Mouse (Mus musculus) CD4-positive helper T cell, adult 2 months (primary cell): ENCODE data around the gene Nccrp1.
"Not testable (repeated sequence)": the region's sequence is repeated elsewhere in the genome, so short reads cannot be mapped to it uniquely, and the experiment has no call there.

Source experiments
- DNase-seq: peaks from one replicate; pipeline ENCODE4 v3.0.0-alpha.2; 2012; ENCODE audit warnings: low read depth, missing footprints, low spot score

The Nccrp1 gene

GRCm38 (mm10) chr7:28570291-28570981 lies 23.4 kb upstream of the Nccrp1 start:
- DNase-seq: no peak

GRCm38 (mm10) chr7:28568253-28568652 lies 21.2 kb upstream of the Nccrp1 start:
- peak; percentile 70 for DNase-seq

- no peak for DNase-seq
Measured at GRCm38 (mm10) chr7:28567539-28567938, 20.5 kb upstream of the Nccrp1 start.

- DNase-seq: peak; percentile 34
Measured at GRCm38 (mm10) chr7:28565407-28565806, 18.4 kb upstream of the Nccrp1 start.

GRCm38 (mm10) chr7:28562951-28563350 lies 15.9 kb upstream of the Nccrp1 start:
- DNase-seq: no peak

GRCm38 (mm10) chr7:28562371-28562770 lies 15.3 kb upstream of the Nccrp1 start:
- DNase-seq: no peak

- no peak for DNase-seq
Measured at GRCm38 (mm10) chr7:28561967-28562366, 14.9 kb upstream of the Nccrp1 start.

GRCm38 (mm10) chr7:28560856-28561255 lies 13.8 kb upstream of the Nccrp1 start:
- DNase-seq: no peak

GRCm38 (mm10) chr7:28558486-28558885 lies 11.4 kb upstream of the Nccrp1 start:
- DNase-seq: no peak

GRCm38 (mm10) chr7:28557708-28558107 lies 10.7 kb upstream of the Nccrp1 start:
- peak; percentile 33 for DNase-seq

GRCm38 (mm10) chr7:28557069-28557468 lies 10.0 kb upstream of the Nccrp1 start:
- no peak for DNase-seq

- DNase-seq: no peak
Measured at GRCm38 (mm10) chr7:28555939-28556535, 9.0 kb upstream of the Nccrp1 start.

- no peak for DNase-seq
Measured at GRCm38 (mm10) chr7:28553076-28553475, 6.0 kb upstream of the Nccrp1 start.

- no peak for DNase-seq
Measured at GRCm38 (mm10) chr7:28547628-28548027, 574 bp upstream of the Nccrp1 start.

- DNase-seq: no peak
Measured at GRCm38 (mm10) chr7:28546649-28547048, 405 bp downstream of the Nccrp1 start.

- DNase-seq: no peak
Measured at GRCm38 (mm10) chr7:28545891-28546210, 1.2 kb downstream of the Nccrp1 start.

GRCm38 (mm10) chr7:28545048-28545890 lies 1.8 kb downstream of the Nccrp1 start:
- no peak for DNase-seq

- no peak for DNase-seq
Measured at GRCm38 (mm10) chr7:28544051-28544601, 2.9 kb downstream of the Nccrp1 start.

- DNase-seq: no peak
Measured at GRCm38 (mm10) chr7:28540526-28540925, 6.5 kb downstream of the Nccrp1 start, which contains the start of gene Sycn. Gene Sycn (plus strand): TSS chr7:28540885.

- not testable (repeated sequence) for DNase-seq
Measured at GRCm38 (mm10) chr7:28538886-28539285, 8.2 kb downstream of the Nccrp1 start.

- no peak for DNase-seq
Measured at GRCm38 (mm10) chr7:28532005-28532404, 15.0 kb downstream of the Nccrp1 start.
